Mouse (Mus musculus): ENCODE measurements around the gene Rtn4r.

- TF ChIP-seq CTCF (IDR thresholded peaks at IDR 0.05; ENCODE audit: low read depth) = no peak
- no peak for TF ChIP-seq EP300 (IDR thresholded peaks at IDR 0.05; ENCODE audit: low read depth)
Observed at GRCm38 (mm10) chr16:18118285-18118684, 9.2 kb upstream of the Rtn4r start.
